ENCODE assay signal across 9 mouse cellular contexts in the genomic region with DNA sequence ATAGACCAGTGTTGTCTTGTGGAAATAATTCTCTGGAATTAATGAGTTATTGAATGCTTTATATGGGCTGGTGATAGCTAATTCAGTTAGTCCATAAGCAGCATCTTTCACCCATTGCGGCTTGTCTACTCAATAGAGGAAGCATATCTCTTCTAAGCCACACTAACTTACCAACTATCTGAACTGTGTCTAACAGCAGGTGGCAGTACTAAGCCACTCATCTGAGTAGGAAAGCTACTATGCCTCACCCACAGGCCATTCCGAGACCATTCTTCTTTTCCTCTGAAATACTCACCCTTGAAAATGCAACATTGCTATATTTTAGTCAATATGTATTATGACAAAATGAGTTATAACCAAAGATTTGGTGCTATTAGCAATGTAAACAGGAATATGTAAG. TPM values are rescaled to one million over a fixed set of nuclear protein-coding genes. Genes with fewer than 3 reads are reported as not detected.
DNase-seq lines count a peak whose midpoint lies in the region; ATAC-seq and TF ChIP-seq lines count a peak whose summit lies in the region.
"Had no signal": no experiment of that assay in that cellular context is flagged by ENCODE, and none has a peak within 500 bp of the region (broad histone marks: within the 10 kb centered on the region; RNA-seq: fewer than 3 reads in every experiment).

No protein-coding gene starts in this region.

- no peaks in the 10 kb centered on the region for H3K9me3 ChIP-seq in kidney, postnatal 0 days (replicated peaks; ENCODE audit: low read length)
- H3K9me3 ChIP-seq in kidney, embryonic 15.5 days (replicated peaks) = no peaks in the 10 kb centered on the region
- no peaks in the 10 kb centered on the region for H3K9me3 ChIP-seq in CH12.LX (replicated peaks; ENCODE audit: low read length)
- H3K9me3 ChIP-seq in forebrain, embryonic 11.5 days (ENCODE audit: control insufficient read depth, low read length) = no peaks in the 10 kb centered on the region
- H3K9me3 ChIP-seq: limb, embryonic 12.5 days had no signal

- 68% methylated on average over 2 of the region's 2 CpGs for WGBS in kidney, postnatal 0 days
- WGBS in kidney, embryonic 15.5 days = 58% methylated on average over 2 of the region's 2 CpGs
- WGBS in forebrain, embryonic 11.5 days = 61% methylated on average over 2 of the region's 2 CpGs

- H3K4me2 ChIP-seq in kidney, postnatal 0 days (ENCODE audit: low read length) = no peak overlapping the region
- H3K4me2 ChIP-seq in kidney, embryonic 15.5 days = no peak overlapping the region
- no peak overlapping the region for H3K4me2 ChIP-seq in CH12.LX (ENCODE audit: insufficient read depth, low read depth, poor library complexity, severe bottlenecking)
- H3K4me2 ChIP-seq in forebrain, embryonic 11.5 days (ENCODE audit: low read depth, low read length, severe bottlenecking) = no peak overlapping the region
- H3K4me2 ChIP-seq: limb, embryonic 12.5 days had no signal

- no peak for ATAC-seq in kidney, postnatal 0 days (replicated peaks; ENCODE audit: low FRiP score, low read depth)
- ATAC-seq in kidney, embryonic 15.5 days (replicated peaks; ENCODE audit: low FRiP score) = no peak
- no peak for ATAC-seq in forebrain, embryonic 11.5 days (replicated peaks; ENCODE audit: low FRiP score)

- TF ChIP-seq RAD21 in CH12.LX (IDR thresholded peaks at IDR 0.05; ENCODE audit: low read depth, low read length) = peak; percentile 62

- in situ Hi-C loops in CH12.LX (cut with MboI; ENCODE audit: low pct_ligation_motif_present, low pct_unique_long_range_greater_than_20kb, low sequenced_read_pairs) = no loop called here

- no peaks in the 10 kb centered on the region for H3K36me3 ChIP-seq in kidney, postnatal 0 days (ENCODE audit: insufficient read depth, low read length)
- no peaks in the 10 kb centered on the region for H3K36me3 ChIP-seq in kidney, embryonic 15.5 days
- no peaks in the 10 kb centered on the region for H3K36me3 ChIP-seq in CH12.LX (replicated peaks in 1 of 2; ENCODE audit: control insufficient read depth in 1 of 2, insufficient read depth in 1 of 2, low read length in 1 of 2)
- H3K36me3 ChIP-seq in forebrain, embryonic 11.5 days (ENCODE audit: control insufficient read depth, insufficient read depth, low read length) = no peaks in the 10 kb centered on the region
- H3K36me3 ChIP-seq: limb, embryonic 12.5 days had no signal

- TF ChIP-seq POLR2A in CH12.LX (IDR thresholded peaks at IDR 0.05; ENCODE audit: low read depth, low read length) = no peak

- TF ChIP-seq CTCF in kidney, postnatal 0 days (IDR thresholded peaks at IDR 0.05; ENCODE audit: low read depth) = peak; percentile 53; the same call in 1 of the 2 replicates
- TF ChIP-seq CTCF in CH12.LX (conservative IDR thresholded peaks at IDR 0.05 in 1 of 2, IDR thresholded peaks at IDR 0.05 in 1 of 2; ENCODE audit: low read depth in 2 of 2, low read length in 2 of 2) = peak in 1 of 2 experiments; percentile 73; a peak in 2 of 4 replicates

- H3K79me2 ChIP-seq in CH12.LX (replicated peaks; ENCODE audit: control insufficient read depth, extremely low read depth, insufficient read depth, poor library complexity, severe bottlenecking) = no peaks in the 10 kb centered on the region

- H3K27ac ChIP-seq in kidney, postnatal 0 days = no peak overlapping the region
- no peak overlapping the region for H3K27ac ChIP-seq in kidney, embryonic 15.5 days
- no peak overlapping the region for H3K27ac ChIP-seq in CH12.LX (ENCODE audit: insufficient read depth, low read depth)
- no peak overlapping the region for H3K27ac ChIP-seq in forebrain, embryonic 11.5 days (ENCODE audit: low read depth, low read length)
- H3K27ac ChIP-seq: limb, embryonic 12.5 days had no signal

- H3K9ac ChIP-seq in kidney, postnatal 0 days (ENCODE audit: low read depth, low read length) = no peak overlapping the region
- H3K9ac ChIP-seq in kidney, embryonic 15.5 days = no peak overlapping the region
- H3K9ac ChIP-seq in CH12.LX (ENCODE audit: insufficient read depth, low read depth) = no peak overlapping the region
- H3K9ac ChIP-seq in forebrain, embryonic 11.5 days (ENCODE audit: low read length) = no peak overlapping the region
- H3K9ac ChIP-seq: limb, embryonic 12.5 days had no signal

- no peaks in the 10 kb centered on the region for H3K27me3 ChIP-seq in kidney, postnatal 0 days (ENCODE audit: insufficient read depth, low read length)
- H3K27me3 ChIP-seq in kidney, embryonic 15.5 days = peaks cover 10% of the 10 kb centered on the region
- no peaks in the 10 kb centered on the region for H3K27me3 ChIP-seq in CH12.LX (replicated peaks)
- no peaks in the 10 kb centered on the region for H3K27me3 ChIP-seq in forebrain, embryonic 11.5 days (ENCODE audit: control insufficient read depth, insufficient read depth, low read length)
- H3K27me3 ChIP-seq: limb, embryonic 12.5 days had no signal

- H3K4me1 ChIP-seq in kidney, postnatal 0 days (replicated peaks; ENCODE audit: insufficient read depth, low read length) = no peaks in the 10 kb centered on the region
- H3K4me1 ChIP-seq in kidney, embryonic 15.5 days = no peaks in the 10 kb centered on the region
- H3K4me1 ChIP-seq in CH12.LX (ENCODE audit: control insufficient read depth in 1 of 2, insufficient read depth in 2 of 2) = no peaks in the 10 kb centered on the region
- no peaks in the 10 kb centered on the region for H3K4me1 ChIP-seq in forebrain, embryonic 11.5 days (replicated peaks; ENCODE audit: control insufficient read depth, insufficient read depth, low read length)
- H3K4me1 ChIP-seq: limb, embryonic 12.5 days had no signal

- dilution Hi-C loops in CH12.LX (cut with MboI; ENCODE audit: extremely low pct_ligation_motif_present, extremely low pct_unique_long_range_greater_than_20kb, low sequenced_read_pairs) = no loop called here

- no peak overlapping the region for H3K4me3 ChIP-seq in kidney, postnatal 0 days (replicated peaks; ENCODE audit: low read depth, low read length)
- no peak overlapping the region for H3K4me3 ChIP-seq in kidney, embryonic 15.5 days (replicated peaks)
- H3K4me3 ChIP-seq in CH12.LX (replicated peaks in 1 of 3; ENCODE audit: low read depth in 2 of 3, low read length in 2 of 3, poor library complexity in 1 of 3) = no peak overlapping the region
- no peak overlapping the region for H3K4me3 ChIP-seq in forebrain, embryonic 11.5 days (ENCODE audit: low read depth, low read length)
- H3K4me3 ChIP-seq: limb, embryonic 12.5 days had no signal

- no peak for TF ChIP-seq EP300 in CH12.LX (IDR thresholded peaks at IDR 0.05; ENCODE audit: low read length)

- DNase-seq in kidney, postnatal 0 days (ENCODE audit: low spot score) = peak; percentile 27
- DNase-seq in CH12.LX (ENCODE audit: extremely low read depth) = peak; percentile 36
- DNase-seq in Muller cell, postnatal 12 days (ENCODE audit: inconsistent ontology term) = peak; percentile 3
- peak; percentile 28 for DNase-seq in induced T-regulatory cell, adult 2 months (ENCODE audit: low read depth)
- peak; percentile 1 to 10 for DNase-seq in right cerebral cortex, postnatal 36 days (ENCODE audit: low spot score in 2 of 2)
- DNase-seq in forebrain, embryonic 11.5 days (ENCODE audit: low spot score) = no peak
- no peak for DNase-seq in spleen, adult 12 weeks (ENCODE audit: low spot score)

TF ChIP-seq in CH12.LX, 34 proteins besides CTCF, POLR2A, EP300 and RAD21:
- TF ChIP-seq RCOR1 (conservative IDR thresholded peaks at IDR 0.05; ENCODE audit: low read depth, low read length) = no peak
- TF ChIP-seq SMC3 (IDR thresholded peaks at IDR 0.05; ENCODE audit: low read depth, low read length) = peak; percentile 67

RNA-seq across cellular contexts. Expression of a gene that starts 27.2 kb away (rescaled TPM):
- polyA plus RNA-seq in kidney, postnatal 0 days (2015; fragmentation: Nextera tagmentation; extraction: Ambion mirVana) = 0.04 and 0.06 TPM in 2 replicates
- 0.19 and 0.25 TPM in 2 replicates for polyA plus RNA-seq in kidney, embryonic 15.5 days (2015; fragmentation: Nextera tagmentation; extraction: Ambion mirVana)
- total RNA-seq in CH12.LX (2012; rRNA removed) (0.04 TPM in 2 replicates), CH12.LX (2014; rRNA removed) (not detected in 2 replicates)
- not detected in 2 replicates for polyA plus RNA-seq in CH12.LX (2012; ENCODE audit: insufficient read length, low read depth)
- 2.1 and 2.4 TPM in 2 replicates for polyA plus RNA-seq in forebrain, embryonic 11.5 days (2014; fragmentation: Nextera tagmentation; extraction: Ambion mirVana)

RNA-seq across cellular contexts. Expression of a gene that starts 31.4 kb away (rescaled TPM):
- polyA plus RNA-seq in kidney, postnatal 0 days (2015; fragmentation: Nextera tagmentation; extraction: Ambion mirVana) = not detected in 2 replicates
- polyA plus RNA-seq in kidney, embryonic 15.5 days (2015; fragmentation: Nextera tagmentation; extraction: Ambion mirVana) = not detected in 2 replicates
- not detected in 2 replicates for total RNA-seq in CH12.LX (2012; rRNA removed)
- total RNA-seq in CH12.LX (2014; rRNA removed) = not detected in 2 replicates
- polyA plus RNA-seq in CH12.LX (2012; ENCODE audit: insufficient read length, low read depth) = not detected in 2 replicates
- polyA plus RNA-seq in forebrain, embryonic 11.5 days (2014; fragmentation: Nextera tagmentation; extraction: Ambion mirVana) = not detected in 2 replicates
- polyA plus RNA-seq: limb, embryonic 12.5 days had no signal

Comparison
In these comparisons a context has a peak if more than half of its experiments do, and no peak if none do; other contexts are left out.
1. DNase-seq: peak in kidney, postnatal 0 days (single experiment), CH12.LX (single experiment), Muller cell, postnatal 12 days (single experiment), induced T-regulatory cell, adult 2 months (single experiment) and right cerebral cortex, postnatal 36 days (2 of 2); none in forebrain, embryonic 11.5 days (single experiment) and spleen, adult 12 weeks (single experiment).